Mouse (Mus musculus) erythroblast, embryonic 14.5 days (primary cell): ENCODE measurements around the gene Gzme.

Experiments used
- GATA1 ChIP-seq: IDR thresholded peaks from 2 replicates; pipeline ENCODE4 v1.6.1; 2012; ENCODE audit warnings: low read length, inconsistent platforms, mixed read lengths
- TAL1 ChIP-seq: IDR thresholded peaks from 3 replicates; pipeline ENCODE4 v1.6.1; 2012; ENCODE audit warnings: low read length, inconsistent platforms, mixed read lengths

GRCm38 (mm10) chr14:56123516-56123915, 3.1 kb upstream of the Gzme start:
- TF ChIP-seq GATA1 (no peak), TAL1 (no peak)
